Mouse (Mus musculus) CD8-positive naive resting alpha-beta T cell, adult 57 days (primary cell): ENCODE results near the gene Fgf5. TPM values are rescaled to one million over a fixed set of nuclear protein-coding genes. Genes with fewer than 3 reads are reported as not detected.

Source experiments
- total RNA-seq: library from RNA; stranded (reverse); gene quantifications from one replicate; pipeline ENCODE4 v1.2.4, GENCODE M21; 2023

Gene Fgf5
- total RNA-seq = not detected

GRCm38 (mm10) chr5:98253838-98254821 lies at the start of gene Fgf5:
Fgf5 (plus strand) TSS chr5:98254184.

Other genes with a start within 250 kb of the Fgf5 start
- gene Antxr2, start 223.1 kb upstream of the Fgf5 start, total RNA-seq = 15.6 TPM
- 0.18 TPM for gene Prdm8, start 87.0 kb upstream of the Fgf5 start, total RNA-seq
- gene Cfap299, start 75.1 kb downstream of the Fgf5 start, total RNA-seq = not detected